Mouse (Mus musculus): ENCODE results near the gene Taf3. TPM values are rescaled to one million over a fixed set of nuclear protein-coding genes. Genes with fewer than 3 reads are reported as not detected.

Gene Taf3
- polyA plus RNA-seq, 1 experiment, result 24.6 TPM

GRCm38 (mm10) chr2:9989649-9990547 is 58.5 kb downstream of the Taf3 start:
- no peak for TF ChIP-seq GATA1 (IDR thresholded peaks at IDR 0.05; ENCODE audit: low read length)

- TF ChIP-seq GATA1 (IDR thresholded peaks at IDR 0.05; ENCODE audit: low read length), result no peak
Observed at GRCm38 (mm10) chr2:9988290-9988689, 60.1 kb downstream of the Taf3 start.

GRCm38 (mm10) chr2:9985979-9986447 is 62.4 kb downstream of the Taf3 start:
- TF ChIP-seq GATA1 (IDR thresholded peaks at IDR 0.05; ENCODE audit: low read length), result no peak

- no peak for TF ChIP-seq GATA1 (IDR thresholded peaks at IDR 0.05; ENCODE audit: low read length)
Observed at GRCm38 (mm10) chr2:9982446-9982845, 66.0 kb downstream of the Taf3 start.

- TF ChIP-seq GATA1 (IDR thresholded peaks at IDR 0.05; ENCODE audit: low read length), result no peak
Observed at GRCm38 (mm10) chr2:9971927-9972326, 76.5 kb downstream of the Taf3 start.

- TF ChIP-seq GATA1 (IDR thresholded peaks at IDR 0.05; ENCODE audit: low read length), result no peak
Observed at GRCm38 (mm10) chr2:9970579-9970978, 77.8 kb downstream of the Taf3 start.

GRCm38 (mm10) chr2:9970178-9970577 is 78.2 kb downstream of the Taf3 start:
- TF ChIP-seq GATA1 (IDR thresholded peaks at IDR 0.05; ENCODE audit: low read length), result no peak

- TF ChIP-seq GATA1 (IDR thresholded peaks at IDR 0.05; ENCODE audit: low read length), result no peak
Observed at GRCm38 (mm10) chr2:9969734-9970133, 78.7 kb downstream of the Taf3 start.

GRCm38 (mm10) chr2:9966634-9967033 is 81.8 kb downstream of the Taf3 start:
- TF ChIP-seq GATA1 (IDR thresholded peaks at IDR 0.05; ENCODE audit: low read length), result no peak

- TF ChIP-seq GATA1 (IDR thresholded peaks at IDR 0.05; ENCODE audit: low read length), result no peak
Observed at GRCm38 (mm10) chr2:9965608-9966007, 82.8 kb downstream of the Taf3 start.

- no peak for TF ChIP-seq GATA1 (IDR thresholded peaks at IDR 0.05; ENCODE audit: low read length)
Observed at GRCm38 (mm10) chr2:9962871-9963270, 85.5 kb downstream of the Taf3 start.

GRCm38 (mm10) chr2:9961708-9962107 is 86.7 kb downstream of the Taf3 start:
- no peak for TF ChIP-seq GATA1 (IDR thresholded peaks at IDR 0.05; ENCODE audit: low read length)

- TF ChIP-seq GATA1 (IDR thresholded peaks at IDR 0.05; ENCODE audit: low read length), result peak; percentile 14
Observed at GRCm38 (mm10) chr2:9958011-9958410, 90.4 kb downstream of the Taf3 start.

- TF ChIP-seq GATA1 (IDR thresholded peaks at IDR 0.05; ENCODE audit: low read length), result no peak
Observed at GRCm38 (mm10) chr2:9956546-9956945, 91.8 kb downstream of the Taf3 start.

- no peak for TF ChIP-seq GATA1 (IDR thresholded peaks at IDR 0.05; ENCODE audit: low read length)
Observed at GRCm38 (mm10) chr2:9955576-9956535, 92.5 kb downstream of the Taf3 start.

- TF ChIP-seq GATA1 (IDR thresholded peaks at IDR 0.05; ENCODE audit: low read length), result no peak
Observed at GRCm38 (mm10) chr2:9946739-9947138, 101.7 kb downstream of the Taf3 start.

All from G1E-ER4 (cell line).